Mouse (Mus musculus): ENCODE results near the gene Gstm3.
A peak's percentile ranks its signal among the peaks of the same experiment; 100 is the strongest.
"Not testable (repeated sequence)": the region's sequence is repeated elsewhere in the genome, so short reads cannot be mapped to it uniquely, and the experiment has no call there.

The Gstm3 gene

DNA sequence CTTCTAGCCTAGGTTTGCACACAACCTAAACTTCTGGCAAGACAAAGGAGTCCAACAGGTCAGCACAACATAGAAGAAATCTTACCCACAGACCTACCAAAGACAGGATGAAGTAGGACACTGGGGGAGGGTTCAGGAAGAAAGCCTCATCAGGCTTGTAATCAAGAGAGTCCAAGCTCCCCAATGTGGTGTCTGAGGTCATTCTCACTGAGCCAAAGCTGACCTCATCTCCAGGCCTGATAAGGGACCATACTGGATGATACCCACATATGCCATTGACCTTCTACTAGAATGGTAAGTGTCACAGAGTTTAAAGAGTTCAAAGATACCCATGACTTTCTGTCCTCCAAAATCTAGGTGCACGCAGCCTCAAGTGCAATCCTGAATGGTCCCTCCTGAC lies 5.2 kb upstream of the Gstm3 start:
- DNase-seq (ENCODE audit: low spot score in 2 of 2): no peak

DNA sequence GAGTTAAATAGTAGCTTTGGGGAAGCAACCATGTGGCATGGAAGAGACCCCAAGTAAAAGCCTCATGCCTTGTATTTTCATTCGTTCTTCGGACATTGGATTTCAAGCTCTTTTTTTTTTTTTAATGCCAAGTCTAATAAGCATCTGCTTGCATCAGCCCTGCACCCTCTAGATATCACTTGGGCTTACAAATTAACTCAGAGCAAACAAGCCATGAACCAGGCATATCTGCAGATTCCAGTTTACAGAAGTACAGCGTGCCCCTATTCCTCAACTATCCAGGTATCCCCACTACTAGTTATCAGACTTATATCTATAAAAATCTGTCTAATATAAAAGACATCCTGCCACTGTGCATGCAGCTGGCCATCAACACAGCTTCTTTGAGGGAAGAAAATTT lies 3.0 kb upstream of the Gstm3 start:
- no peak for DNase-seq (ENCODE audit: low spot score in 2 of 2)

DNA sequence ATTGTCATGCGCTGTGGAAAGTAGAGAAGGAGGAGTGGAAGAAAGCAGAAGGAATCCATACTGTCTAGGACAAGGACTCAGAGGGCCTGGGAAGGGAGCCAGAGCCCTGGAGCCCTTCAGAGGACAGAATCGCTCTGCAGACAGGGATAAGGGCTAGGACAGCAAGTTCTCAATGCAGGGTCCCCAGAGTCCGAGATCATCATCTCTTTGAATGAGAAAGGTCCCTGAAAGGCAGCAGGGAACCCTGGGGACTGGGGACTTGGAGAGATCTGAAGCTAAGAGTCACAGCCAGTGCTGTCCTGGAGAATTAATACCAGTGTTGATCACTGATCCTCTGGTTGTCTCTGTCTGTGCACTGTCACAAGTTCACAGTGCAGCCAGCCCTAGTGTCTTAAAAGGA lies 2.0 kb upstream of the Gstm3 start:
- not testable (repeated sequence) for DNase-seq (ENCODE audit: low spot score in 2 of 2)

DNA sequence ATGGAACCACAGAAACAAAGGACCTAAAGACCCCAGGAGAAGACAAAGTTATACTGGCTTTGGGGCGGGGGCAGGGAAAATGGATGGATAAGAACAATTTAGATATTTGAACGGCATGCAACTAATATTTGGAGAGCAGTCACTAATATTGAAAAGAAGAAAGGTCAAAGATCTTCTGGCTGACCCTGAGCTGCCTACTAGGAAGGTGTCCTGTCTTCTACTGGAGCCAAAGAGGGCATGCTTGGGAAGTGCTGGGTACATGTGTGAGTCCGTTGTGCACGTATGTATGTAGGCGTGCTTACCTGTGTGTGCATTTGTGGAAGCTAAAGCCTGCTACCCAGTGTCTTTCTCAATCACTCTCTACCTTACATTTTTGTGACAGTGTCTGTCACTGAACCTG lies 2.5 kb downstream of the Gstm3 start:
- DNase-seq (ENCODE audit: low spot score in 2 of 2): no peak

DNA sequence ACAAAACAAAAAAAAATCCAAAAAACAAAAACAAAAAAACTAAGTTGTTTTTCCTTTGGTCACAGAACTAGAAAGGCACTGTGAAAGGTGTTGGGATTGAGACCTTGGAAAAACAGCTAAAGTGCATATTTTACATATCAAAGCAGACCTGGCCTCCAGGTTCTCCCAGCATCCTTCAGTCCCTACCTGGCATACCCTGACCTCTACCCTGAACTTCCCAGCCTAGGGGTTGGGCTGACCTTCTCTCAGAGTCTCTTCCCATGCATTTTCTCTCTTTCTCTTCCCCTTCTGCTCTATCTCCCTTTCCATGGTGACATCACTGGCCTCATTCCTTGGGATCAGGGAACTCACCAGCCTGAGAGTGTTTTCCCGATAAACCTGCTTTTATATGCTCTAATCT lies 3.5 kb downstream of the Gstm3 start:
- no peak for DNase-seq (ENCODE audit: low spot score in 2 of 2)

DNA sequence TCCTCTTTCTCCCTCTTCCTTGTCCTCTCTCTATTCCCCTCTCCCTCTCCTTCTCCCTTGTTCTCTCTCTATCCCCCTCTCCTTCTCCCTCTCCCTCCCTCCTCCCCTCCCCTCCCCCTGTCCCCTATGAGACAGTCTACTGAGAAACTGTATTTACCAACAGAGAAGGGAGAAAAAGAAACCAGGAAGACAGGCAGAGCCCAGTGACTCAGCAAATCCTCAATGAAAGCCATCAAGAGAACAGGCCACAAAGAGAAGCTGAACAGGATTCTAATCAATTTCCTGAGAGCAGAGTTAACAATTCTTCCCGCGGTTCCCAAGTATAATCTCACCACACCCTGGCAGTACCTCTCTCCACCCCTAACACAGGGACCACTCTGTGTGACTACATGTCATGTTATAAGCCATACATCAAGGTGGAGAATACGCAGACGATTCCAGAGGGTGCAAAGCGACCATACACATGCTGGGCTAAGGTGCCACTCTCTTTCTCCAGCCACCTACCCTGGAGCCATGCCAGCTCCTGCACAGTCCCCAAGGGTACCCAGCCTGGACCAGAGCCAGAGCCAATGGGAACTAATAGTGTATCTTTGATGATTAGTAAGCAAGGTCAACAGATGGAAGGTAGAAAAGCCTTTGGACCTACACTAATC lies 4.3 kb downstream of the Gstm3 start:
- no peak for DNase-seq (ENCODE audit: low spot score in 2 of 2)

DNA sequence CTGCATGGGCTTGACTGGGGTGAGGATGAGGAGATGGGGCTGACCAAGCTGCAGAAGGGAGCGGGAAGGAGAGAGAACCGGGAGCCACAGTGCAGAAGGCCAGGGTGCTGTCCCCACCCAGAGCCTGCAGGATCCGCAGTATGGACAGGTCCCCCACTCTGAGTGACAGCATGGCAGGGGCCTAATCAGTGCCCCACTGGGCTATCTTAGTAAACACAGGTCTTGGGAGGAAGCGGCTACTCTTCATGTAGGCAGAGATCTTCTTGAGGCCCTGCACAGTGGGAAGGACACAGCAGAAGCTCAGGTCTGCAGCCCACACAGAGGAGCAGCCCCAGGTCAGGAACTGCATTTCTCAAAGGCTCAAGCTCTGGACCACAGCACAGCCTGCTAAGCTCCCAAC lies 5.1 kb downstream of the Gstm3 start:
- no peak for DNase-seq (ENCODE audit: low spot score in 2 of 2)

DNA sequence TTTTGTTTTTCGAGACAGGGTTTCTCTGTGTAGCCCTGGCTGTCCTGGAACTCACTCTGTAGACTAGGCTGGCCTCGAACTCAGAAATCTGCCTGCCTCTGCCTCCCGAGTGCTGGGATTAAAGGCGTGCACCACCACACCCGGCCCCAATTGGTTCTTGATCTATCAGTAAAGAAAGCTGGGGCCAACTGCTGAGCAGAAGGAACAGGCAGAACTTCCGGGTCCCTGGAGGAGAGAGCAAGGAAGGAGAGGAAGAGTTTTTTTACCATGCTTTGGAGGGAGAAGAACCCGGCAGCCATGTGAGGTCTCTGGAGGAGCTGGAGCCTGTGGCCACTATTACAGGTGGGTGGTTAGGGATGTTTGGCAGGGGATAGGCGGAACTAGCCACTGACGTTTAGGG lies 13.8 kb downstream of the Gstm3 start:
- DNase-seq (ENCODE audit: low spot score in 2 of 2): not testable (repeated sequence)

DNA sequence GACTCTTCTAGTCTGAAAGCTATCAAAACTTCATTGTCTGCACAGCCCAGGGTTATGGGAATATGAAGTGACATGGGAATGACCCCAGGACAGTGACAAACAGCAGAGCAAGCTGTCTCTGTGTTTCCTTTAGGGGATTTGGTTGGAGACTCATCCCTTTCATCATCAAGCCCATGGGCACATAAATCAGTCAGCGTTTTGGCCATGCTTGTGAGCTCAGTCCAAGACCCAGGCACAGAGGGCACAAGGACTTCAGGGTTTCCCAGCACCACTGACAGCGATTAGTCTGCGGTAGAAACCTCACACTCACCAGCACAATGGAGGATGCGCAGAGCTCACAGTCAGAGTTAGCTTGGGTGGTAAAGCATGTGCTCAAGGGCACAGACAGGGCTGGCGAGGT lies 15.2 kb downstream of the Gstm3 start:
- no peak for DNase-seq (ENCODE audit: low spot score in 2 of 2)

DNA sequence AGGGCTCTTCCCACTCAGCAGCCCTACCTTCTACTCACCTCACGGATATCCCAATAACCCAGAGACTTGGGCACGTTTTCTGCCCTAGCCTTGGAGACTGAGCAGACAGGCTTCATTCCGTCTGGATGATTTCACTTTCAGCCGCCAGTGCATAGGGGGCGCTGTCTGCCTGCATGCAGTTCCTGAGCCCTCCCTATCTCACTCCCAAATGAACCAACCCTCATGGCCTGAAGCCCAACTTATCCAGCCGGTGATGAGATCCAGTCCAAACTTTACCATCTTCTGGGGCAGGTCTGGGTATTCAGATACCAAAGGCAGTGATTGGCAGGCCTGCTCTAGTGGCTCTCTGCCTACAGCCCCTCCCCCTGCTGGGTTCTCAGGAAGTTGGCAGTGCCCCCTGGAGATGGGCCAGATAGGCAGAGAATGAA lies 15.7 kb downstream of the Gstm3 start:
- peak; percentile 79 to 82 for DNase-seq (ENCODE audit: low spot score in 2 of 2)

DNA sequence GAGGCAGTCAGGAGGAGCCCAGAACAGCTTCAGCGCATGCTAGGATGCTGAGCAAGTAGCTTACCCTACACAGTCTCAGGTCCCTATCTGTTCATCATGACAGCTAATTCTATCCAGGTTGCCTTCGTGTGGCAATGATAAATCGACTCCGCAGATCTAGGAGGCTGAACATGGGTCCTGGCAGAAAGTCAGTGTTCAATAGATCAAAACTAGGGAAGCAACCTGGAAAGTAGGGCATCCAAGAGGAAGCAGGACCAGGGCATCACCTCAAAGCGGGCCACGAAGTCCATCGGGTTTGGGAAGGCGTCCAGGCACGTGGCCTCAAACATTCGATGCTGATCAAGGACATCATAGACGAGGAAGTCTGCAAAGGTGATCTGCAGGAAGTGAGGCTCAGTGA lies 18.6 kb downstream of the Gstm3 start:
- DNase-seq (ENCODE audit: low spot score in 2 of 2): no peak

DNA sequence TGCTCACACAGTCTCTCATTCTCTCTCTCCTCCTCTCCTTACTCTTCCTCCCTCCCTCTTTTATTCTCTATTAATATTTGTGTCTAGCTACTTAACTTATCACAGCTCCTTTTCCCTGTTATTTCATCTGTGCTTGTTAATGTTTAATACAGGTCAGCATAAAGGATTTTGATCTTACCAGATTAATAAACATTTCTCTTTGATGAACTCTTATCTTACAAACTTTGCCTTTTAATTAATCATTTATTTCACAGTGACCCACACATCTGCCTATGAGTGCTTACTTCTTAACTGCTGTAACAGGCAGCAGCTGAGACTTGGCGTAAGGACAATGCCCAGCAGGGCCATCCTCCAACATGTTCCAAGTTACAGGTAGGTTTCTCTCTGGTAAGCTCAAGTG lies 19.6 kb downstream of the Gstm3 start:
- DNase-seq (ENCODE audit: low spot score in 2 of 2): not testable (repeated sequence)

DNA sequence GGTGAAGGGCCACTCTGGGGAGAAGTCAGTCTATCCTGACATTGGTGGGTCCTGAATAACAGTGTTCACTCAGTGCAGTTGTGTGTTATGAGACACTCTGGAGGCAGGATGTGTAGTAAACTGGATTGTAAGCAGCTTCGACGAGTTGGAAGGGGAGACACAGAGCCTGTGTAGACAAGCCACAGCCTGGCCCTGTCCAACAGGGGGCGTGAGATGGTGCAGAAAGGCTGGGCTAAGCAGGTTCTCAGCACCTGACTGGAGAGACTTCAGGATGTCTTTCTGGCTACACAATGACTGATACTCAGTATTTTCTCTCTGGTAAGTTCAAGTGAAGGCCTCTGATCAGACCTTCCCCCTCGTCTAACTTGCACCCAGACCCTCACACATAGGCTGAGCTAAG lies 23.4 kb downstream of the Gstm3 start:
- DNase-seq (ENCODE audit: low spot score in 2 of 2): no peak

DNA sequence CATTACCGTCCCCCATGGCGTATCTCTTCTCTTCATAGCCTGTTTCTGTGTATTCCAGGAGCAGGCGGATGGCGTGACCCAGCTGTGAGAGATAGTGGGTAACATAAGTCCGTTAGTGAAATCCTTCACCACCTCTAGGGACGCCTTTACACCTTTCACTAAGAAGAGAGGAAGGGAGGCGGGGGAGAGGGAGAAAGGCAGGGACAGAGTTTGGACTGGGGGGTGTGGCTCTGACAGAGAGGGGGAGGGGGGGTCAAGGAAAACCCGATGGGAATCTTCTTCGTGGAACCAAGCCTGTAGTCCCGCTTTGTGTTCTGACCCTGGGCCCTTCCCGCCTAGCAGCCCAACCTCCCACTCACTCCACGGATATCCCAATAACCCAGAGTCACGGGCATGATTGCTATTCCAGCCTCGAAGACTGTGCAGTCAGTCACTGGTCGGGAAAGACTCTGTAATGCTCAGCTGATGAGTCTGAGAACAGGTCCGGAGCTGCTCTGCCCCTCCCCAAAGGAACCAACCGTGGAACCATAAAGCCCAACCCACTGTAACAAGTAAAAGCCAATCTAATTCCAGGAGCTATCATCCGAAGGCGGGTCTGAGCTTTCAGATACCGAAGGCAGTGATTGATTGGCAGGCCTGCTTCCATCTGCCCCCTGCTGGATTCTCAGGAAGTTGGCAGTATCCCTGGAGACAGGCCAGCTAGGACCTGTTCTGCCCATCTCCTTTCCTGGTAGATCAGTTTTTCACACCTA lies 25.7 kb downstream of the Gstm3 start, which contains the start of gene Gstm6:
Gene Gstm6, minus strand, starts transcription at position 511 of the 752 bp plus-strand sequence.
- DNase-seq (ENCODE audit: low spot score in 2 of 2): peak; percentile 61 to 72

DNA sequence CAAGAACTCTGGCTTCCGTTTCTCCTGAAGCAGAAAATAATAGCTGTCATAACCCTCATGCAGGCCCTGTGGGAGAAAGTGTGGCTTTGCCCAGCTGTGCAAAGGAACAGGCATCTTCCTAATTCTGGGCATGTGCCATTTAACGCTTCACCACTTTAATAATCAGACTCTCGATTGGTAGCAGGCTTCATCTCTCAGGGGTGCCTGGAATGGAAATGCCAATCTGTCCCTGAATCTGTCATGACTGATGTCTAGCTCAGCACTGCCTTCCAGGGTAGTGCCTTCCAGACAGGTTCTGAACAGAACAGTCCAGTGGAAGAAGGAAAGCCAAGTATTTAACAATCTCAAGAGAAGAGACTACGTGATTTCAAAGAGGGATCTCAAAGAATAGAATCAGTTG lies 27.8 kb downstream of the Gstm3 start:
- no peak for DNase-seq (ENCODE audit: low spot score in 2 of 2)

DNA sequence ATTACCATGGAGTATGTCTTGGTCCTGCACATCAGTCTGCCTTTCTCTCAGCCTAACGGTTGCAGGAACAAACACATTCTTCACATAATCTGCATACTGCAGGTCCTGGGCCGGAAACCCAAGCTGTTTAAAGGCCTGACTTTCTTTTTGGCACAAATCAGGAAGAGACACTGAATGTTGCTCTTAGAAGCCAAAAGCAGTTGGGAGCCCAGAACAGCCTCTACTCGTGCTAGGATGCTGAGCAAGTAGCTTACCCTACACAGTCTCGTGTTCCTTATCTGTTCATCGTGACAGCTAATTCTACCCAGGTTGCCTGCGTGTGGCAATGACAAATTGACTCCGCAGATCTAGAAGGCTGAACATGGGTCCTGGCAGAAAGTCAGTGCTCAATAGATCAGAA lies 28.6 kb downstream of the Gstm3 start:
- DNase-seq (ENCODE audit: low spot score in 2 of 2): peak in 1 of 2 experiments; percentile 54

DNA sequence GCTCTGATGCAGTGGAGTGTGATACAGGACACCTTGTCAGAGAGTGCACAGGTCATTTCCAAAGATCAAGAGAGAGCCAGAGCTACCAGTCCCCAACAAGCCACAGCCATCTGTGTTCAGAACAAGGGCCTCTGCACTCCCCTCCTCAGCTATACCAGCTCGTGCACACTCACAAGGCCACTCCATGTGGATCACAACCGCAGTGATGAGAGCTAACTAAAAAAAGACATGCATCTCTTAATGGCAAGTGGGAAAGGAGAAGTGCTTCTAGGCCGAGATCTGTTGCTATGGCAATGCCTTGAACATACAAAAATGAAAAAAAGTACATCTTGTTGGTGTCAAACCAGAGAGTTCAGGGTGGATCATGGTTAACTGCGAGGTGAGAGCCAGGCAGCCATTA lies 29.3 kb downstream of the Gstm3 start:
- peak; percentile 57 to 82 for DNase-seq (ENCODE audit: low spot score in 2 of 2)

DNA sequence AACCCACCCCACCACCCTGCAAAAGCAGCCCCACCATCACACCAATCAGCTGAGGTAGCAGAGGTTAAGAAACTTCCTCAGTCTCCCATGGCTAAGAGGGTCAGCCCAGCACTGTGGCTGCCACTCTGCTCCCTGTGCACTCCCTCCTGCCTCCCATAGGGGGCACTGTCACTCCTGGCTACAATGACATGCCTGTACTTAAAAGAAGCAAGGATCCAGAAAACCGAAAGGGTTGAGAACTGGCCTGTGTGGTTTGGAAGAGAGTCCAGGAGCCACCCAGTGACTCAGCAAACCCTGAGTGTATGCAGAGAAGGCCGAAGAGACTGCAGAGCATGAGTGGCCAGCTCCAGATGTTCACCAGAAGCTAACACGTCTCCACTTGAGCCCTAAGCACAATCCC lies 29.7 kb downstream of the Gstm3 start:
- peak; percentile 50 to 59 for DNase-seq (ENCODE audit: low spot score in 2 of 2)

DNA sequence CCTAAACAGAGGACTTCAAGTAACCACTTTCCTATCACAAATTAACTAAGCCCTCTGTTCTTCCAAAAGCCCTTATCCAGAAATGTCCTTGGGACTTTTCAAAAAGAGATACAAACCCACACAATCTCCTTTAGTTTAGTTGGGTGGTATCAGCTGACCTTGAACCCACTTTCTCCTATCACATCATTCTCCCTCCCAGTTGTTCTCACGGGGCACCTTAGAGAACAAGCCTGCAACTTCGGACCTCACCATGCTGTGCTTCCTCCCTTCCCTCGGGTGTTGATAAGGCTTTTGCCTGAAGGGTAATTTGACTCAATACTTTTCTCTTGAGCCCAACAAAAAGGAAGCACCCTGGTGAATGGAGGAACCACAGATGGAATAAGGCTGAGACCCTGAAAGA lies 33.2 kb downstream of the Gstm3 start:
- no peak for DNase-seq (ENCODE audit: low spot score in 2 of 2)

DNA sequence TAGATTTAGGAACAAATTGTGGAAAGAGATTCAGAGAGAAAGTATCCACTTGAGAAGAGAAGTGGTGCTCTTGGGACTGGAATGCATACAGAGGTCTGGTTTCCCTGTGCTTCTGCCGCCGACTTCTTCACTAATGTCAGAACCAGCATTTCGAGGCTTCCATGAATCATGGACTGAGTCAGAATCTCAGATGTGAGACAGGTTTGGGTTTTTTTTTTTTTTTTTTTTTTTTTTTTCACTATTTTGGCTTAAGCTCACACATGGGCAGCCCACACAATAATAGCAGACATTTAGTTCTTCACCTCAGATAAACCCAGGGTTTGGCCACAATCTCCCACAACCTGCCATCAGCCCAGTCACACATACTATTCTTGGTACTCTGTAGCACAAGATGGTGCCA lies 33.8 kb downstream of the Gstm3 start:
- no peak for DNase-seq (ENCODE audit: low spot score in 2 of 2)

DNA sequence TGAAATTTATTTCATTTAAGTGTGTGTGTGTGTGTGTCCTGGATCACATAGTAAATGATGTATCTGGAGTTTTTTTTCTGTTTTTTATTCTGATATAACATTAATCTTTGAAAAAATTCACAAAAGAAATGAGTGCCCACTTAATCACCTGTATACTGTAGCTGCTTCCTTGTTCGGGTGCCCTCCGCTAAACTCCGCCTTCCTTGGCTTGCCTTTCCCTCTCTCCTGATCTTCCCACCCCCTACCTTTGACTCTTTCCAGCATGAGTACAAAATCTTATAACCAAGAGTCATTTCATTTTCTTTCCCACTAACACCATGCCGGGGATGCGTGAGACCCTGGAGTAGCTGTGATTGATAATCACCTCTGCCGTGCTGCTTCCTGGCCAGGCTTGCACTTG lies 37.0 kb downstream of the Gstm3 start:
- DNase-seq (ENCODE audit: low spot score in 2 of 2): no peak

DNA sequence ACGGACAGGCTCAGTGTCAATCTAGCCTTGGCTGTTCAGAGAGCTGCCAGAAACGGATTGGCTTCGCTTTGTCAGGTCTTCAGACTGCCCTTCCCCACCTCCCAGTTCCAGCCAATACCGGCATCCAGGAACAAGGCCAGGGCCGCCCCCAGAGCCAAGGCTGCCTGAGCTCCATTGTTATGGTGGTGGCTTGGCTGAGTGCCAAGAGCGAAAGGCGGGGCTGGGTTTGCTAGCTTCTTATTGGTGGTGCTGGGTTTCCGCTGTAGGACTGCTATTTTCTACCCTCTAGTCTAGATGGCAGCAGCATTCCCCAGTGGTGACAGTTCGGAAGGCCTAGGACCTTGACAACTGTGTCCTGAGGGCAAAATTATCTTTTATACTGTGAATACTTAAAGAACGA lies 37.4 kb downstream of the Gstm3 start, which contains the start of gene Gstm7:
Gene Gstm7, minus strand, starts transcription at position 148 of the 400 bp plus-strand sequence.
- DNase-seq (ENCODE audit: low spot score in 2 of 2): peak; percentile 98

DNA sequence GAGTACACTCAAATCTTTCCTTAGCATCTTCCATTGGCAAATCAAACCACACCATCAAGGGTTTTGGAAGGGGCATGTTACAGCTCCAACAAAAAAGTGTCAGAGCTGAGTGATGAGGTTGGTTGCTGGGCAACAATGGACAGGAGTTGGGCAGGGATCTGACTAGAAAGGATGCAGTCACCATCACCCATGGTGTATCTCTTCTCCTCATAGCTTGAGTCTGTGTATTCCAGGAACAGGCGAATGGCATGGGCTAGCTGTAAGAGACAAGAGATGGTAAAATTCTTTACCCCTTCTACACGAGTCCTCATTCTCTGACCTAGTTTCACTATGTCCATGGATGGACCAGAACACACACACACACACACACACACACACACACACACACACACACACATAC lies 37.9 kb downstream of the Gstm3 start:
- no peak for DNase-seq (ENCODE audit: low spot score in 2 of 2)
